Mouse (Mus musculus) CD4-positive helper T cell, adult 2 months (primary cell): Measurements from ENCODE around the gene Akap17b.

Experiments
- DNase-seq: peaks from one replicate; pipeline ENCODE4 v3.0.0-alpha.2; 2012; ENCODE audit warnings: low read depth, missing footprints, low spot score

The Akap17b gene

GRCm38 (mm10) chrX:36587304-36588209 lies 57.6 kb downstream of the Akap17b start:
- DNase-seq: no peak

- no peak for DNase-seq
Measured at GRCm38 (mm10) chrX:36586629-36587303, 58.4 kb downstream of the Akap17b start.

- no peak for DNase-seq
Measured at GRCm38 (mm10) chrX:36562079-36562478, 83.1 kb downstream of the Akap17b start.

GRCm38 (mm10) chrX:36561650-36562049 lies 83.5 kb downstream of the Akap17b start:
- peak; percentile 49 for DNase-seq

DNA sequence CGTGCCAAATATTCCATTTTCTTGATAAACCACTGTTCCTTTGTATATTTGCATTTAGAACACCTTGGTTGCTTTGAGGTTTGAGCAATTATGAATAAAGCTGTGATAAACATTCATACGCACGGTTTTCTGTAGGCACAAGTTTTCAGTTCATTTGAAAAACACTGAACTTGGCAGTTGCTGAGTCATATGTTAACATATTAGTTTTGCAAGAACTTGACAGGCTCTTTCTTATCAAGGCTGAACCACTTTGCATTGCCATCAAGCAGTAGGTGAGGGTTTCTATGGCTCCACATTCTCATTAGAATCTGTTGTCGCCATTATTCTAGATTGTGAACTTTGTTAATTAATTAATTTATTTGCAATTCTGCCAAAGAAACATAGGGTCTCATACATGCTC lies 85.0 kb downstream of the Akap17b start:
- DNase-seq: no peak
